Mouse (Mus musculus) thymus, adult 2 months (tissue): ENCODE results near the gene Ctbp2. TPM values are rescaled to one million over a fixed set of nuclear protein-coding genes. Genes with fewer than 3 reads are reported as not detected.

Experiments used
- DNase-seq: peaks from one replicate; pipeline ENCODE4 v3.0.0; 2021
- H3K27ac ChIP-seq: fragments of 200-500 bp; 2 replicates; pipeline ENCODE4 v1.5.1; 2012; ENCODE audit warnings: low read length, control low read depth; ENCODE audit not compliant: control insufficient read depth, insufficient read depth
- H3K27me3 ChIP-seq: fragments of 200-500 bp; 2 replicates; pipeline ENCODE4 v1.6.1; 2012; ENCODE audit warnings: mild to moderate bottlenecking, low read length, moderate library complexity, mixed read lengths; ENCODE audit not compliant: control insufficient read depth, insufficient read depth
- H3K36me3 ChIP-seq: fragments of 200-500 bp; 2 replicates; pipeline ENCODE4 v1.6.1; 2012; ENCODE audit warnings: mild to moderate bottlenecking, low read length, moderate library complexity; ENCODE audit not compliant: control insufficient read depth, insufficient read depth
- H3K4me1 ChIP-seq: fragments of 200-500 bp; replicated peaks from 2 replicates; pipeline ENCODE4 v1.6.1; 2012; ENCODE audit warnings: low read length; ENCODE audit not compliant: control insufficient read depth, insufficient read depth
- H3K4me3 ChIP-seq: fragments of 200-500 bp; 2 replicates; pipeline ENCODE4 v1.5.1; 2012; ENCODE audit warnings: mild to moderate bottlenecking, low read length, control low read depth, moderate library complexity; ENCODE audit not compliant: control insufficient read depth, insufficient read depth
- CTCF ChIP-seq: fragments of 200-500 bp; IDR thresholded peaks from 2 replicates; pipeline ENCODE4 v1.5.1; 2012; ENCODE audit warnings: mild to moderate bottlenecking, control low read depth, low read length, moderate library complexity, borderline replicate concordance; ENCODE audit not compliant: control insufficient read depth, poor library complexity, insufficient read depth; ENCODE audit errors: extremely low read depth
- POLR2A ChIP-seq: fragments of 200-500 bp; IDR thresholded peaks from 2 replicates; pipeline ENCODE4 v1.6.1; 2012; ENCODE audit warnings: mild to moderate bottlenecking, low read length, control low read depth, moderate library complexity; ENCODE audit not compliant: control insufficient read depth, poor library complexity, insufficient read depth; ENCODE audit errors: extremely low read depth
- WGBS: fragments of 180-500 bp; shearing (Covaris S2); methylation state at CpG from one replicate; pipeline ENCODE4 v1.1.7; 2018; 5-methylcytosine and 5-hydroxymethylcytosine counted together
- polyA plus RNA-seq: library from polyadenylated mRNA; depleted of rRNA; stranded (reverse); fragments of >200 nt; gene quantifications from 2 replicates; pipeline ENCODE4 v1.2.3, GENCODE M21; 2012

The Ctbp2 gene
- polyA plus RNA-seq, 1 experiment: 14.0 TPM

DNA sequence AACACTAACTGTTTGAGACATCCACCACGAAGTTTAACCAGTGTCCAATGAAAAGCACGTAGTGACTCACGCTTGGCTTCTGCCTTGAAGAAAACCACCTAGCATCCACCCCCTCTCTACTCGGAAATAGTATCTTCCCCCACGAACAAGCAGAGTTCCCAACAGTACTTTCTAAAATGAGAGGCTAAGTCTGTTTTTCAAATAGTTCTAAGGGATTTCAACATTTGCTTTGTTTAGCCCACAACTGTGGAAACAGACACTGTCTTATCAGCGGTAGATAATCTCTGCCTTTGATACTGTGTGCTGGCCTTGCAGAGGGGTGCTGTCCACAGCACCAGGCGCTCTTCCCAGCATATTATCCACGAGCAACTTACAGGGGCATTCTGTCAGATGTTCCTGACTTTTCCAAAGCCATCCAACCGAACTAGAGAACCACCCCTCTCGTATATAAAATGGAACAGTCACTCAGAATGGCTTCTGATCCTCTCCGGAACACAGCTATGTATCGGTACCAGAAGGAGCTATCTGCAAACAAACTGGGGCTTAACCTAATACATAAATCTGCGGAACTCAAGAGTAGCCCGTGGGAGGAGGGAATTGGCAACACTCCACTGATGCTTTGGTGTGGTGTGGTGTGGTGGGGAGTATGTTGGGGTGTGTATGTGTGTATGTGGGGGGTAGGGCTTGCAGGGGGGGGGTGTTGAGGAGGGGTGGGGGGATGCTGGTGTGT is 111.4 kb downstream of the Ctbp2 start:
- Histone ChIP-seq H3K36me3 (no peaks in the 10 kb centered on the region), H3K27ac (no peak overlapping the region), H3K27me3 (no peaks in the 10 kb centered on the region), H3K4me3 (no peak overlapping the region), H3K4me1 (no peaks in the 10 kb centered on the region)
- no peak for DNase-seq
- TF ChIP-seq POLR2A (no peak), CTCF (no peak)
- WGBS: 69% methylated on average over 14 of the region's 14 CpGs

DNA sequence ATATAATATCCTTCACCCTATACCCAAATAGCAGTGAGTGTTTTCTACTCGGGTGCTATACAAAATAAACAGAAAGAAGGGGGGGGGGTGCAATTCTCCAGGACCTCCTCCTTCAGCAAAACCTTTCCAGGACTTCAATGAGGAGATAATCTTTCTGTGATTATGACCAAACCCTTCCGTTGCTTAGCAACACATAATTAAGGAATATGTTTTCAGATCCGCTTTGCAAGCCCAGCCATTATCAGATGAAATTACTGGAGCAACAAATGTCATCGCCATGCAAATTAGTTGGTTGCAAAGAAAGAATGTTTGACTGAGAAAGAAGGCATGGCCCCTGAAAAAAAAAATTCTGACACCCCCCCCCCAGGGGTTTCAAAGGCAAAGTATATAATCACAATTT is 112.5 kb downstream of the Ctbp2 start:
- WGBS: 83% methylated on average over 4 of the region's 4 CpGs
- Histone ChIP-seq H3K27me3 (no peaks in the 10 kb centered on the region), H3K4me3 (no peak overlapping the region), H3K27ac (no peak overlapping the region), H3K4me1 (no peaks in the 10 kb centered on the region), H3K36me3 (no peaks in the 10 kb centered on the region)
- no peak for TF ChIP-seq CTCF
- TF ChIP-seq POLR2A: no peak
- no peak for DNase-seq

DNA sequence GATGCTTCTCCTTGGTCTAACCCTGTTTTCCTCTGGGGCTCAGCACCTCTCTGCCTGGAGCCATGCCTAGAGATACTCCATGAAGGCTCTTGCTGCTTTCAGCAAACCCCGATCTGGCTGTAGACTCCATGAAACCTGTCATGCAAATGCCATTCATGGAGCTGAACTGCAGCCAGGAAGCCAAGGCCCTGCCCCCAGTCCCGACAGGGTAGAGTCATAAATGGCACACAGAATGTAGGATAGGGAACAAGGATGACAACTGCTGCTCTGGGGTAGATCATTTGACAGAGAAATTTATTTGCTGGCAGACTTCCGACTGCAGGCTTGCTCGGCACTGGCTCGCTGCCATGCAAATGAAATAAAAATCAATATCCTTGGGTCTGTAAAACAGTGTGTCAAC is 113.0 kb downstream of the Ctbp2 start:
- H3K27ac ChIP-seq: no peak overlapping the region
- no peak for DNase-seq
- TF ChIP-seq POLR2A (no peak), CTCF (no peak)

DNA sequence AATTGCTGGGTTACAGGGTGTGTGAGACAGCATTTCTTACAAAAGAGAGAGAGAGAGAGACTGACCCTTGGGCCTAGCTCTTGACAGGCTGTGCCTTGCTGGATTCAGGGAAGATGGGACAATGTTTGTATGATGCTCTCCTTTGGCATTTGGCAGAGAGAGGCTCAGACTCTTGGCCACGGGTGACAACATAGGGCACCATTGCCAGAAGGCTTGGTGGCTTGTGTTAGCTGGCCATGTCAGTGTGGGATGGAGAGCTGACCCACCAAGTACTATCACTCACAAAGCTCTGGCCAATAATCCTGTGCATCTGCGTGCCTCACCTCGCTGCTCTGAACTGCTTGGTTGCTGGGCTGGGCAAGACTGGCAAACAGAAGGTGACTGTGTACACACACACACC is 113.7 kb downstream of the Ctbp2 start:
- H3K4me1 ChIP-seq: no peaks in the 10 kb centered on the region
- H3K27me3 ChIP-seq: no peaks in the 10 kb centered on the region
- DNase-seq: no peak
- 94% methylated on average over 3 of the region's 3 CpGs for WGBS
- TF ChIP-seq CTCF (no peak), POLR2A (no peak)
- H3K36me3 ChIP-seq: no peaks in the 10 kb centered on the region
- no peak overlapping the region for H3K4me3 ChIP-seq
- no peak overlapping the region for H3K27ac ChIP-seq

More for the DNA sequence above, 113.0 kb downstream of the Ctbp2 start:
- H3K27me3 ChIP-seq: no peaks in the 10 kb centered on the region
- no peaks in the 10 kb centered on the region for H3K36me3 ChIP-seq
- 90% methylated on average over 5 of the region's 5 CpGs for WGBS
- no peak overlapping the region for H3K4me3 ChIP-seq
- H3K4me1 ChIP-seq: no peaks in the 10 kb centered on the region

- DNase-seq: no peak
- no peak for TF ChIP-seq CTCF
- no peak for TF ChIP-seq POLR2A
- no peaks in the 10 kb centered on the region for H3K27me3 ChIP-seq
- H3K36me3 ChIP-seq: no peaks in the 10 kb centered on the region
- no peaks in the 10 kb centered on the region for H3K4me1 ChIP-seq
- no peak overlapping the region for H3K4me3 ChIP-seq
- H3K27ac ChIP-seq: no peak overlapping the region
- 90% methylated on average over 8 of the region's 8 CpGs for WGBS
These were observed 114.5 kb downstream of the Ctbp2 start for GRCm38 (mm10) chr7:133009676-133010075.

GRCm38 (mm10) chr7:133008663-133009062 is 115.5 kb downstream of the Ctbp2 start:
- WGBS: 96% methylated on average over 4 of the region's 4 CpGs
- TF ChIP-seq CTCF: no peak
- no peak for TF ChIP-seq POLR2A
- Histone ChIP-seq H3K36me3 (no peaks in the 10 kb centered on the region), H3K4me3 (no peak overlapping the region), H3K27ac (no peak overlapping the region), H3K4me1 (no peaks in the 10 kb centered on the region), H3K27me3 (no peaks in the 10 kb centered on the region)
- DNase-seq: no peak
